Mouse (Mus musculus) lung, postnatal 25 days (tissue): ENCODE measurements around the gene 4931429L15Rik.

Source experiments
- DNase-seq: peaks from one replicate; pipeline ENCODE4 v3.0.0; 2022; ENCODE audit warnings: low spot score

The 4931429L15Rik gene

GRCm38 (mm10) chr9:46257546-46257945, 62.2 kb downstream of the 4931429L15Rik start:
- peak; percentile 18 for DNase-seq

DNA sequence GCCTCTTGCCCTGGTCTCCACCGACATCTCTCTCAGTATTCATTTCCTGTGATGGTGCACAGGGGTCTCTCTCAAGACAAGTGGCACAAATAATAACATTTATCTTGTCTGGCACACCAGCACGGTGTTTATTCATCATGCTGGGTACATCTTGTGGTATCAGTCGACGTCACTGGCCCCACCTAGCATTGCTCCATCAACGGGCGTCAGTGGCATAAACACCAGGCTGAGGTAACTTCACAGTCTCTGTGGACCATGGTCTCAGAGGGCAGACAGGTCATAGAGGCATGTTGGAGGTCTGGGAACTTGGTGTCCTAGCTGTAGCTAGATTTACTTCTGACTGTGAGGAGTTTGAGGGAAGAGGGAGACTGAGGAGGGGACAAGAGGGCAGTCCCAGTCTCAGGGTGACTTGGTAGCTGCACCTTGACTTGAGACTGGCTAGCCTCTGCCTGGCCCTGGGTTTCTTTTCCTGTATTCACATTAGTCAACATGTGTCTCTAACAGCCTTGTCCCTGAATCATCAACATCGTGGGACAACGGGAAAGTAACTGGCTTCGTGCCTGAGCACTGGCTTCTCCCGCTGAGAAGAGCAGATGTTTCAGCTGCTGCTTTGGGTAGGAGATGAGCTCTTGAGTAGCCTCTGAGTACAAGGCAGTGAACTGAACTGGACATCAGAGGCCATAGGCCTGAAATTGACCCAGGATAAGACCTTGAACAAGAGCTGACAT, 63.0 kb downstream of the 4931429L15Rik start:
- no peak for DNase-seq

GRCm38 (mm10) chr9:46256177-46256576, 63.6 kb downstream of the 4931429L15Rik start:
- DNase-seq = no peak
